Mouse (Mus musculus) brain, adult 2 months (tissue): ENCODE measurements around the gene Hspb7.

ENCODE experiments used
- DNase-seq: peaks from one replicate; pipeline ENCODE4 v3.0.0; 2011; ENCODE audit warnings: low read depth, low spot score

Hspb7 gene

GRCm38 (mm10) chr4:141444451-141445327, 24.1 kb downstream of the Hspb7 start, which contains the start of gene Zbtb17:
TSS of gene Zbtb17 (plus strand) at chr4:141444654.
- peak; percentile 94 for DNase-seq

GRCm38 (mm10) chr4:141445328-141445720, 24.7 kb downstream of the Hspb7 start:
- peak; percentile 45 for DNase-seq

GRCm38 (mm10) chr4:141446211-141446610, 25.6 kb downstream of the Hspb7 start:
- DNase-seq, result peak; percentile 63

GRCm38 (mm10) chr4:141451251-141451650, 30.7 kb downstream of the Hspb7 start:
- no peak for DNase-seq

- DNase-seq, result no peak
Measured at GRCm38 (mm10) chr4:141451916-141452450, 31.4 kb downstream of the Hspb7 start.

- peak; percentile 87 for DNase-seq
Measured at GRCm38 (mm10) chr4:141454581-141455350, 34.2 kb downstream of the Hspb7 start.

GRCm38 (mm10) chr4:141455526-141455925, 34.9 kb downstream of the Hspb7 start:
- peak; percentile 48 for DNase-seq

- DNase-seq, result no peak
Measured at GRCm38 (mm10) chr4:141456193-141456938, 35.8 kb downstream of the Hspb7 start.

- DNase-seq, result no peak
Measured at GRCm38 (mm10) chr4:141458236-141458635, 37.7 kb downstream of the Hspb7 start.

GRCm38 (mm10) chr4:141458888-141459287, 38.3 kb downstream of the Hspb7 start:
- DNase-seq, result no peak

GRCm38 (mm10) chr4:141459766-141460165, 39.2 kb downstream of the Hspb7 start:
- DNase-seq, result no peak

- DNase-seq, result no peak
Measured at GRCm38 (mm10) chr4:141460481-141460880, 39.9 kb downstream of the Hspb7 start.

GRCm38 (mm10) chr4:141461088-141461487, 40.5 kb downstream of the Hspb7 start:
- peak; percentile 67 for DNase-seq

- DNase-seq, result peak; percentile 46
Measured at GRCm38 (mm10) chr4:141461576-141461975, 41.0 kb downstream of the Hspb7 start.

- no peak for DNase-seq
Measured at GRCm38 (mm10) chr4:141463472-141463871, 42.9 kb downstream of the Hspb7 start.

- DNase-seq, result no peak
Measured at GRCm38 (mm10) chr4:141464722-141465121, 44.1 kb downstream of the Hspb7 start.

GRCm38 (mm10) chr4:141465512-141466288, 45.1 kb downstream of the Hspb7 start:
- DNase-seq, result no peak

- DNase-seq, result no peak
Measured at GRCm38 (mm10) chr4:141466289-141466795, 45.8 kb downstream of the Hspb7 start.

- no peak for DNase-seq
Measured at GRCm38 (mm10) chr4:141466844-141467580, 46.4 kb downstream of the Hspb7 start.

- DNase-seq, result no peak
Measured at GRCm38 (mm10) chr4:141467581-141467927, 47.0 kb downstream of the Hspb7 start.
